Mouse (Mus musculus): ENCODE data around the gene Gtpbp3.

The Gtpbp3 gene

GRCm38 (mm10) chr8:71487691-71488445, at the start of gene Gtpbp3:
Gene Gtpbp3 (plus strand): TSS chr8:71488103.
- peak; percentile 70 for DNase-seq (ENCODE audit: low spot score)

- DNase-seq (ENCODE audit: low spot score): peak; percentile 56
These were observed 46.5 kb upstream of the Gtpbp3 start for GRCm38 (mm10) chr8:71441404-71441803.

GRCm38 (mm10) chr8:71445096-71445495, 42.8 kb upstream of the Gtpbp3 start:
- DNase-seq (ENCODE audit: low spot score): no peak

GRCm38 (mm10) chr8:71451337-71451736, 36.6 kb upstream of the Gtpbp3 start:
- DNase-seq (ENCODE audit: low spot score): no peak

- no peak for DNase-seq (ENCODE audit: low spot score)
These were observed 36.1 kb upstream of the Gtpbp3 start for GRCm38 (mm10) chr8:71451777-71452176.

- DNase-seq (ENCODE audit: low spot score): no peak
These were observed 35.2 kb upstream of the Gtpbp3 start for GRCm38 (mm10) chr8:71452669-71453068.

GRCm38 (mm10) chr8:71454668-71455067, 33.2 kb upstream of the Gtpbp3 start:
- no peak for DNase-seq (ENCODE audit: low spot score)

GRCm38 (mm10) chr8:71456906-71457305, 31.0 kb upstream of the Gtpbp3 start:
- no peak for DNase-seq (ENCODE audit: low spot score)

GRCm38 (mm10) chr8:71457659-71458270, 30.1 kb upstream of the Gtpbp3 start:
- no peak for DNase-seq (ENCODE audit: low spot score)

GRCm38 (mm10) chr8:71460716-71461115, 27.2 kb upstream of the Gtpbp3 start:
- DNase-seq (ENCODE audit: low spot score): no peak

GRCm38 (mm10) chr8:71461152-71461840, 26.6 kb upstream of the Gtpbp3 start:
- no peak for DNase-seq (ENCODE audit: low spot score)

- no peak for DNase-seq (ENCODE audit: low spot score)
These were observed 25.7 kb upstream of the Gtpbp3 start for GRCm38 (mm10) chr8:71462191-71462590.

- no peak for DNase-seq (ENCODE audit: low spot score)
These were observed 25.1 kb upstream of the Gtpbp3 start for GRCm38 (mm10) chr8:71462786-71463185.

- DNase-seq (ENCODE audit: low spot score): peak; percentile 97
These were observed 24.5 kb upstream of the Gtpbp3 start, which contains the start of gene Abhd8 for GRCm38 (mm10) chr8:71463188-71464033. Gene Abhd8 (minus strand): TSS chr8:71463655.

- DNase-seq (ENCODE audit: low spot score): peak; percentile 91
These were observed 23.1 kb upstream of the Gtpbp3 start, which contains the start of gene Mrpl34 for GRCm38 (mm10) chr8:71464513-71465500. Gene Mrpl34 (plus strand): TSS chr8:71464959.

- no peak for DNase-seq (ENCODE audit: low spot score)
These were observed 22.2 kb upstream of the Gtpbp3 start for GRCm38 (mm10) chr8:71465733-71466132.

GRCm38 (mm10) chr8:71466198-71466597, 21.7 kb upstream of the Gtpbp3 start:
- no peak for DNase-seq (ENCODE audit: low spot score)

- no peak for DNase-seq (ENCODE audit: low spot score)
These were observed 20.7 kb upstream of the Gtpbp3 start for GRCm38 (mm10) chr8:71467201-71467600.

GRCm38 (mm10) chr8:71468001-71468400, 19.9 kb upstream of the Gtpbp3 start:
- no peak for DNase-seq (ENCODE audit: low spot score)

- DNase-seq (ENCODE audit: low spot score): peak; percentile 89
These were observed 19.0 kb upstream of the Gtpbp3 start, which contains the start of gene Dda1 for GRCm38 (mm10) chr8:71468916-71469315. Gene Dda1 (plus strand): TSS chr8:71469199.

- peak; percentile 33 for DNase-seq (ENCODE audit: low spot score)
These were observed 18.5 kb upstream of the Gtpbp3 start for GRCm38 (mm10) chr8:71469411-71469810.

All from urinary bladder, postnatal 25 days (tissue).